Mouse (Mus musculus) thymus, adult 2 months (tissue): ENCODE results near the gene Rpl18.

Source experiments
- CTCF ChIP-seq: fragments of 200-500 bp; IDR thresholded peaks from 2 replicates; pipeline ENCODE4 v1.5.1; 2012; ENCODE audit warnings: mild to moderate bottlenecking, control low read depth, low read length, moderate library complexity, borderline replicate concordance; ENCODE audit not compliant: control insufficient read depth, poor library complexity, insufficient read depth; ENCODE audit errors: extremely low read depth
- POLR2A ChIP-seq: fragments of 200-500 bp; IDR thresholded peaks from 2 replicates; pipeline ENCODE4 v1.6.1; 2012; ENCODE audit warnings: mild to moderate bottlenecking, low read length, control low read depth, moderate library complexity; ENCODE audit not compliant: control insufficient read depth, poor library complexity, insufficient read depth; ENCODE audit errors: extremely low read depth

DNA sequence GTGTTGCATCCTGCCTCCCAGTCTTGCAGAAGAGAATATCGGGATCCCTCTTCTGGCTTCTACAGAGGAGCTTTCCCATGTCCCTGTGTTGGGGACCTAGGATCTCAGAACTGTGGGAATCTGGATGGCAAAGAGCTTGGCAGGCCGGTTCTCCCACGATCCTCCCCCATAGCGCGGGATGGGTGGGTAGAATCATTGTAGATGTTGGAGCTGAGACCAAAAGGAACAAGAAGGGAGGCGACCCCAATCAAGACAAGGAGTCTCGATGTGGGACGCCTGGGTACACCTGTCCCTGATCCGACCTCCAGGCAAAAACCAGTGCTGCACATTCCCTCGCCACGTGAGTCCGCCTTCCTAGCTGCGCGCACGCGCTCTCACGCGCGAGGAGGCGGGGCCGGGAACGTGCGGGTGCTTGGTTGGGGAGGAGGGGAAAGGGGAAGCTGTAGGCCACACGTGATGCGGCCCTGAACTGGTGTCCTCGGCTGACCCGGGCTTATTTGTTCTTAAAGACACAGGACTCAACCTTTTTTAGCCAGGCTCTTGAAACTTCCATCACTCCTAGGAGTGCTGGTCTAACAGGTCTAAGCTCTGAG, 7.8 kb upstream of the Rpl18 start:
- TF ChIP-seq POLR2A (0 out of 2 replicates have a peak, but pooled peaks have one; percentile 38), CTCF (peak; percentile 28; the same call in 1 of the 2 replicates)
